Comparison of ENCODE assay signal across 19 mouse cellular contexts in the genomic region with DNA sequence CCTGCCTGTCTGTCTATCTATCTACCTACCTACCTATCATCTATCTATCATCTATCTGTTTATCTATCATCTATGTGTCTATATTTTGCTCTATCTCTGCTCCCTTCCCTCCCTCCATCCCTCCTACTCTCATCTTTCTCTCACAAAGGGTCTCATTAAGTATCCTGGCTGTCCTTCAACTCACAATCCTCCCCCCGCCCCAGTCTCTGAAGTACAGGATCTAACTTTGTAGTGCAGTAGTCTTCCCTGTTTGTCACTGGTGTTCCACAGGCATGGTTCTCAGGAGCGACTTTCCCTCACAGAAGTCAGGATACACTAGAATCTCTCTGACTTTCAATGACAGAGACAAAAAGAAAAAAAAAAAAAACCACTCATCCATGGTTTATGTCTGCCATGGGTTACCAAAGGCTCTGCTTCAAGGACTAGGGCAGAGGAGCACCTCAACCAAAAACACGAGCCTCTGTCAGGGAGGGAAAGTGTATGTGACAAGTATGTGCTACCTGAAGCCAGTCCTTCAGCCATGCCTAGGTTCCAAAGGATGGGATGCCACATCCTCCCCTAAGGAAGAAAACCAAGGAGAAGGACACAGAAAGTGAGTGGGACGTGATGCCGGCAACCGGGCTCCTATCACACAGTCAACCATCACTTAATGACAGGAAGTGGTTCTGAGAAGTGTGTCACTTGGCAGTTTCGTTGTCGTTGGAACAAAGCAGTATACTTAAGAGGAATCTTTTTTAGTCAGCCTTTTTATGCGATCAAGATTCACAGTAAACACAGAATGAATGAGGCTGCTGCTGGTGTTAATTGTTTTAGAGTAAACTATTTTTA. TPM values are rescaled to one million over a fixed set of nuclear protein-coding genes. Genes with fewer than 3 reads are reported as not detected.
DNase-seq lines count a peak whose midpoint lies in the region; ATAC-seq and TF ChIP-seq lines count a peak whose summit lies in the region.
"Had no signal": no experiment of that assay in that cellular context is flagged by ENCODE, and none has a peak within 500 bp of the region (broad histone marks: within the 10 kb centered on the region; RNA-seq: fewer than 3 reads in every experiment).

No protein-coding gene starts in this region.

- no peak overlapping the region for H3K4me3 ChIP-seq in heart, postnatal 0 days (ENCODE audit: low read depth, low read length)
- H3K4me3 ChIP-seq in forebrain, postnatal 0 days (ENCODE audit: low read depth, low read length) = no peak overlapping the region
- no peak overlapping the region for H3K4me3 ChIP-seq in heart, embryonic 12.5 days
- H3K4me3 ChIP-seq: forebrain, embryonic 12.5 days; heart, embryonic 15.5 days; limb, embryonic 12.5 days; liver, embryonic 13.5 days; megakaryocyte, embryonic 14.5 days; midbrain, embryonic 15.5 days had no signal

- peak overlapping the region; percentile 71; the same call in 1 of the 2 replicates for H3K27ac ChIP-seq in heart, postnatal 0 days (ENCODE audit: low read depth)
- H3K27ac ChIP-seq in forebrain, postnatal 0 days (ENCODE audit: low read depth, low read length) = no peak overlapping the region
- no peak overlapping the region for H3K27ac ChIP-seq in heart, embryonic 12.5 days (ENCODE audit: poor library complexity, severe bottlenecking)
- H3K27ac ChIP-seq: forebrain, embryonic 12.5 days; heart, embryonic 15.5 days; limb, embryonic 12.5 days; liver, embryonic 13.5 days; midbrain, embryonic 15.5 days had no signal

- H3K4me2 ChIP-seq in heart, postnatal 0 days (ENCODE audit: low read depth, low read length) = no peak overlapping the region
- no peak overlapping the region for H3K4me2 ChIP-seq in forebrain, postnatal 0 days (ENCODE audit: low read depth)
- no peak overlapping the region for H3K4me2 ChIP-seq in heart, embryonic 12.5 days
- H3K4me2 ChIP-seq: forebrain, embryonic 12.5 days; heart, embryonic 15.5 days; limb, embryonic 12.5 days; liver, embryonic 13.5 days; midbrain, embryonic 15.5 days had no signal

- H3K4me1 ChIP-seq in heart, postnatal 0 days (ENCODE audit: control insufficient read depth, insufficient read depth) = no peaks in the 10 kb centered on the region
- peaks cover 17% of the 10 kb centered on the region; the same call in 1 of the 2 replicates for H3K4me1 ChIP-seq in forebrain, postnatal 0 days (ENCODE audit: insufficient read depth)
- no peaks in the 10 kb centered on the region for H3K4me1 ChIP-seq in heart, embryonic 12.5 days (replicated peaks)
- H3K4me1 ChIP-seq: forebrain, embryonic 12.5 days; heart, embryonic 15.5 days; limb, embryonic 12.5 days; liver, embryonic 13.5 days had no signal

- no peaks in the 10 kb centered on the region for H3K27me3 ChIP-seq in heart, postnatal 0 days (ENCODE audit: control insufficient read depth, insufficient read depth, low read length)
- no peaks in the 10 kb centered on the region for H3K27me3 ChIP-seq in forebrain, postnatal 0 days (ENCODE audit: insufficient read depth, low read length)
- H3K27me3 ChIP-seq in heart, embryonic 12.5 days (replicated peaks) = no peaks in the 10 kb centered on the region
- H3K27me3 ChIP-seq: forebrain, embryonic 12.5 days; heart, embryonic 15.5 days; limb, embryonic 12.5 days; liver, embryonic 13.5 days; midbrain, embryonic 15.5 days had no signal

- TF ChIP-seq EP300 in heart, postnatal 0 days (IDR thresholded peaks at IDR 0.05; ENCODE audit: low read depth) = no peak

- WGBS in heart, postnatal 0 days = 61% methylated on average over 9 of the region's 9 CpGs
- WGBS in forebrain, postnatal 0 days = 83% methylated on average over 9 of the region's 9 CpGs
- WGBS in heart, embryonic 12.5 days = 60% methylated on average over 9 of the region's 9 CpGs

- H3K9me3 ChIP-seq in heart, postnatal 0 days (replicated peaks; ENCODE audit: control insufficient read depth, low read length) = no peaks in the 10 kb centered on the region
- H3K9me3 ChIP-seq in forebrain, postnatal 0 days (ENCODE audit: low read length) = no peaks in the 10 kb centered on the region
- no peaks in the 10 kb centered on the region for H3K9me3 ChIP-seq in heart, embryonic 12.5 days (replicated peaks)
- H3K9me3 ChIP-seq: forebrain, embryonic 12.5 days; heart, embryonic 15.5 days; limb, embryonic 12.5 days; liver, embryonic 13.5 days; megakaryocyte, embryonic 14.5 days; midbrain, embryonic 15.5 days had no signal

- TF ChIP-seq CTCF in heart, postnatal 0 days (IDR thresholded peaks at IDR 0.05; ENCODE audit: low read depth) = no peak
- TF ChIP-seq CTCF in forebrain, postnatal 0 days (IDR thresholded peaks at IDR 0.05; ENCODE audit: low read depth) = no peak

- no peak overlapping the region for H3K9ac ChIP-seq in heart, postnatal 0 days (replicated peaks; ENCODE audit: low read depth, low read length)
- H3K9ac ChIP-seq in forebrain, postnatal 0 days = no peak overlapping the region
- no peak overlapping the region for H3K9ac ChIP-seq in heart, embryonic 12.5 days
- H3K9ac ChIP-seq: forebrain, embryonic 12.5 days; heart, embryonic 15.5 days; limb, embryonic 12.5 days; liver, embryonic 13.5 days; midbrain, embryonic 15.5 days had no signal

- DNase-seq in heart, postnatal 0 days (ENCODE audit: low spot score) = no peak
- DNase-seq in heart, adult 8-10 months (ENCODE audit: low spot score) = no peak
- peak; percentile 70 for DNase-seq in thymus, postnatal 14 days
- no peak for DNase-seq in forebrain, postnatal 0 days
- no peak for DNase-seq in kidney, adult 9 months
- DNase-seq: cerebellum, adult 11 months; gastrocnemius, postnatal 25 days; kidney, postnatal 10 days; liver, embryonic 13.5 days had no signal

- no peaks in the 10 kb centered on the region for H3K36me3 ChIP-seq in heart, postnatal 0 days (replicated peaks; ENCODE audit: control insufficient read depth, insufficient read depth, low read length)
- no peaks in the 10 kb centered on the region for H3K36me3 ChIP-seq in forebrain, postnatal 0 days (ENCODE audit: insufficient read depth)
- no peaks in the 10 kb centered on the region for H3K36me3 ChIP-seq in heart, embryonic 12.5 days
- H3K36me3 ChIP-seq: forebrain, embryonic 12.5 days; heart, embryonic 15.5 days; limb, embryonic 12.5 days; liver, embryonic 13.5 days; midbrain, embryonic 15.5 days had no signal

- no peak for ATAC-seq in heart, postnatal 0 days (ENCODE audit: insufficient read depth, low read depth)
- ATAC-seq in activated CD4-positive, CD25-positive, alpha-beta regulatory T cell, adult 4 months = peak; percentile 72
- ATAC-seq in monocyte, adult 5-6 weeks (replicated peaks; ENCODE audit: insufficient number of reproducible peaks, low FRiP score, low TSS enrichment, poor library complexity, severe bottlenecking) = peak; percentile 48
- no peak for ATAC-seq in forebrain, postnatal 0 days
- no peak for ATAC-seq in heart, embryonic 12.5 days (ENCODE audit: insufficient number of reproducible peaks, low FRiP score)
- ATAC-seq: intestine, postnatal 0 days; lung, postnatal 0 days; midbrain, embryonic 15.5 days had no signal

RNA-seq across cellular contexts. Expression of gene Ntrk3, which starts 16.6 kb away (rescaled TPM):
- total RNA-seq in heart, postnatal 0 days (2014; rRNA removed; ENCODE audit: low replicate concordance) = 2.2 and 4.2 TPM in 2 replicates
- polyA plus RNA-seq in heart, postnatal 0 days (2015; fragmentation: Nextera tagmentation; extraction: Ambion mirVana) = 0.88 and 1.1 TPM in 2 replicates
- 1 to 10 TPM; 1.1 to 1.6 (median 1.2) TPM for total RNA-seq in heart, adult 8-10 months (2022)
- polyA plus RNA-seq in activated CD4-positive, CD25-positive, alpha-beta regulatory T cell, adult 4 months (2017; shearing (Covaris generic)) = 10 to 100 TPM in 1 of 2 experiments, 1 to 10 TPM in 1; 10.0 to 10.3 TPM
- 0.21 to 7.4 TPM (median 0.76 TPM) in 3 replicates for total RNA-seq in monocyte, adult 5-6 weeks (2017)
- total RNA-seq in forebrain, postnatal 0 days (2014; rRNA removed) = 72.7 and 90.1 TPM in 2 replicates
- polyA plus RNA-seq in forebrain, postnatal 0 days (2015; fragmentation: Nextera tagmentation; extraction: Ambion mirVana) = 16.3 and 28.5 TPM in 2 replicates
- polyA plus RNA-seq in heart, embryonic 12.5 days (2016; fragmentation: Nextera tagmentation; extraction: Ambion mirVana) = 0.49 and 0.74 TPM in 2 replicates

Comparison
In these comparisons a context has a peak if more than half of its experiments do, and no peak if none do; other contexts are left out.
1. ATAC-seq: peak in activated CD4-positive, CD25-positive, alpha-beta regulatory T cell, adult 4 months (single experiment) and monocyte, adult 5-6 weeks (single experiment); none in heart, postnatal 0 days (single experiment), forebrain, postnatal 0 days (single experiment) and heart, embryonic 12.5 days (single experiment).